Mouse (Mus musculus): Measurements from ENCODE around the gene Dgkz.

Dgkz gene

DNA sequence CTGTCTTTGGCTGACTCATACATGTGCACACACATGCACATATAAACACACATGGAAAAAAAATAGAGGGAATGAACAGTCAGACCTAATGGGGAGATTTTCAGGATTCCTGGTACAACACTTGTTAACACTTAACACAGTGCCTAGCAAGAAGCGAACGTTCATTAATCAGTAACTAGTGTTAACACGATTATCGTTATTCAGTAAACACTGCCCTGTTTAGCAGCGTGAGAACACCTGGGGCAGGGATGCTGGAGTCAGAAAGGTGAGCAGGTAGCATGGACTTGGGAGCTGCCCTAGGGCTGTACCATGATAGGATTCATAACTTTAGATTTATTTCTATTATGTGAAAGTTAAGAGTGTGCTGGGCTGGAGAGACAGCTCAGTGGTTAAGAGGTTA is 20.3 kb upstream of the Dgkz start:
- DNase-seq (ENCODE audit: low spot score in 2 of 2), result no peak

DNA sequence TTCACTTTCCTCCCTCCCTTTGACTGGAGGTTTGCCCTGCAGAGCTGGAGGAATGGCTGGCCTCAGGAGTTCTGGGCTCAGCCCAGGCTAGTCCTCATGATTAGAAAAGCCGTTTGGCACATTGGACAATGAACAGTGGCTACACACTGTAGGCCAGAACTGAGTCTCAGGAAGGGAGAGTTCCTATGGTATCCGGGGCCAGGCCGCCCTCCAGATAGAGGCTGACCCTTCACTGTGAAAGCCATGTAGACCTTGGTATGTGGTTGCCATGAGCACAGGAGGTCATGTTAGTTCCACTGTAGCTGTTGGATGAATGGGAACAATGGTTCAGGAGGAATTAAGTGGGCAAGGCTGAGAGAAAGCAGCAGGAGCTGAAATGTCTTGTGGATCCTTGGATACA is 17.7 kb upstream of the Dgkz start:
- no peak for DNase-seq (ENCODE audit: low spot score in 2 of 2)

DNA sequence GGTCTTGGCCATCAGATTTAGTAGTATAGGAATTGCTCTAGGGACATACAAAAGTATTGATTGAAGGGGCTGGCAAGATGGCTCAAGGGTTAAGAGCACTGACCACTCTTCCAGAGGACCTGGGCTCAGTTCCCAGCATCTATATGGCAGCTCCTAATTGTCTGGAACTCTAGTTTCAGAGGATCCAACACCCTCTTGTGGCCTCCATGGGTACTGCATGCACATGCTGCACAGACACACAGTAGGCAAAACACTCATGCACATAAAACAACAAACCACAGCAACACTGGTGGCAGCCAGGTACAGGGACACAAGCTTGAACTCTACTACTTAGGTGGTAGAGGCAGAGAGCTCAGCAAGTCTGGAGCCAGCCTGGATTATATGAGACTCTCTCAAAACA is 14.1 kb upstream of the Dgkz start:
- peak in 1 of 2 experiments; percentile 55 for DNase-seq (ENCODE audit: low spot score in 2 of 2)

DNA sequence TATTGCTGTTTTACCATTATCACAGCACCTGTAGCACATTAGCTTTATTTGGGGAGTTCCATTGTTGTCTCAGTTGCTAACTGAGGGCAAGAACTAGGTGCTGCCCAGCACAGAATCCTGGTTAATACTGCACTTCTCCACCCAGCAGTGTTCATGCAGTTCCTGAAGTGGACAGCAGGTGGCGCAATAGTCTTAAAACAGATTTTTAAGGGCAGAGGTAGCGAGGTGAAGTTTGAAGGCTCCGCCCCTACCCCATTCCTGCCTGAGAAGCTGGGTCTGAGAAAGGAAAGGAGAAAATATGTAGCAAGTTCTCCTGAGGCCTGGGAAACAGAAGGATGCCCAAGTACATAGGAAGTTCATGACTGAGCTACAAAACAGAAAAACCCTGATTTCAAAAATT is 11.9 kb upstream of the Dgkz start:
- peak; percentile 75 to 88 for DNase-seq (ENCODE audit: low spot score in 2 of 2)

DNA sequence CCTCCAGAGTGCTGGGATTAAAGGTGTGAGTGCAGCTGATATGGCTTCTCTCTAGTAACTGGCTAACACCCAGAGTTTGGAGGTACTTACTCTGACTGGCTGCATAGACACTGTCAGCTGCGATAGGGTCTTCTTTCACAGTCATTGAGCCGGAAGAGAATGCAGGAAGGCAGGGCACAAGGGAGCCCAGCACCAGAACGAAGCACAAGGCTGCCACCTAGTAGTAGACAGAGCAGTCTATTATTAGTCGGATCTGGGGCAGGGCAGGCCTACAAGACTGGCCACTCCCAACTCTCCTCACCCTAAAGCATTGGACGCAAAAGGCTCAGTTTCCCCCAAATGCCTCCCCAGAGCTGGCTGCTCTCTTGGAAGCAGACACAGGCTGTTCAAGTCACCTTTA is 10.4 kb upstream of the Dgkz start:
- peak in 1 of 2 experiments; percentile 40 for DNase-seq (ENCODE audit: low spot score in 2 of 2)

DNA sequence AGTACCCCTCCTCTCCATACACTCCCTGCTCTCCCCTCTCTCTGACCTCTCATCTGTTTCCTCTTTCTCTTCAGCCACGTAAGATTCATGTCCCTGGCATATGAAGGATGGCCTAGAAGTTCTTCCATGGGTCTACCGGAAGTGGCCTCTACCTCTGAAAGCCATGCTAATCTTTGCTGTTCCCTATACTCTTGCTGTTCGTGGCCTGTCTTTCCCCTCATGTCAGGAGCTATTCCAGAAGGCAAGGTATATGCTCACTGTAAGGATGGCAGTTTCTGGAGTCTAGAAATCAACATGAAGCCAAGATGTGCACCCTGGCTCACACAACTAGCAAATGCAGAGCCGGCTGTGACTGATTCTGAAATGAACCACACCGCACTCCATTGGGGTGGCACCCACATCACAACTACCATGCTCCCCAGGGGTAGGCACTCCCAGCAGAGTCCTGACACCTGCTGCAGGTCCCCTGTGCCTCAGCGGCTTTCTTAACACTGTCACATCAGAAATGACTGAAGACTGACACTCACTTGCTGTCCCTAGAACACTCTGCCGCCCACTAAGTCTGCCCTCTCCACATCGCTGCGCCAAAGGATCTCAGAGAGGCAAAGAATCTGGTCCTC is 9.4 kb upstream of the Dgkz start:
- no peak for DNase-seq (ENCODE audit: low spot score in 2 of 2)

DNA sequence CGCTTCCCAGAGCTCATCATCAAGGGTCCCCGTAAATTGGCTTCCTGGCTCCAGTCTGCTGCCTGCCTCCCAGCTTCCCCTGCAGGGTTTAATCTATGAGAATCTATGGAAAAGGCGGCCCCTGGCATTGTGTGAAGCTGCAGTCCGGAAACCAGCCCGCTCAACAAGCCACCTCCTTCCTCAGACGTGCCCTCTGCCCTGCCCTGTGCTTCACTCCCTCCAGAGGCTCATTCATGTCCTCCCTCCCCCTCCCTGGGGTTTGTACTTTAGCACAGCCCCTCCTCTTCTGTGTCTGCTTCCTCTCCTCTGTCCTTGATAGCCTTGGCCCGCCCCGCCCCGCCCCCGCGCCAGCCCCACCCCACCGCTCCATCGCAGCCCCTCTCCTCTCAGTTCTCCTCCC is 8.8 kb upstream of the Dgkz start:
- DNase-seq (ENCODE audit: low spot score in 2 of 2), result peak in 1 of 2 experiments; percentile 74

DNA sequence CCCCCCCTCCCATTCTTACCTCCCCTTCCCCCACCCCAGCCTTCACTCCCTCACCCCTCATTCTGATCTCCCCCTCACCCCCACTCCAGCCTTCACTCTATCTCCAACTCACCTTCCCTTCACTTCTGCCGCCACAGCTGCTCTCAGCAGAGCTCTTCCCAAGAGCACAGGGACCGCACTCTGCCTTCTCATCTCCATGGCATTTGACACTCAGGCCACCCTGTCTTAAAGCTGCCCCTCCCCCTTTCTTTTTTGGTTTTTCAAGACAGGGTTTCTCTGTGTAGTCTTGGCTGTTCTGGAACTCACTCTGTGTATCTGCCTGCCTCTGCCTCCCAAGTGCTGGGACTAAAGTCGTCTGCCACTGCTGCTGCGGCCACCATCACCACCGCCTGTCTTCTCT is 5.2 kb upstream of the Dgkz start:
- DNase-seq (ENCODE audit: low spot score in 2 of 2), result no peak

DNA sequence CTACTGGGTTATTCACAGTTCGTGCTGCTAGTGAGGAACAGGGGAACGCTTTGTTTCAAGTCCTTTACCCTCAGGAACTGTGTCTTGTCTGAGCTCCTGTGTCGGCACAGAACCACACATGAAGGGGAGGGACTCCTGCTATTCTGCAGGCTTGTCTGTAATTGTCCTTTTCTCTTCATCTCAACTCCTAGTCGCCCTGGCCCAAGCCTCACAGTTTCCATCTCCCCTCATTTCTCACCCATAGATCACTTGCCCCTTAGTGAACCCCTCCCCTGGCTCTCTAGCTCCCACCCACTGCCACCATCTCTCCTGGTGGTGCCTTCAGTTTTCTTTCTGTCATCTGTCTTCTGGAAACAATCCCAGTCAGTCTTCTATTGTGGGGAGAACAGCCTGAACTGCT is 4.6 kb upstream of the Dgkz start:
- DNase-seq (ENCODE audit: low spot score in 2 of 2), result no peak

DNA sequence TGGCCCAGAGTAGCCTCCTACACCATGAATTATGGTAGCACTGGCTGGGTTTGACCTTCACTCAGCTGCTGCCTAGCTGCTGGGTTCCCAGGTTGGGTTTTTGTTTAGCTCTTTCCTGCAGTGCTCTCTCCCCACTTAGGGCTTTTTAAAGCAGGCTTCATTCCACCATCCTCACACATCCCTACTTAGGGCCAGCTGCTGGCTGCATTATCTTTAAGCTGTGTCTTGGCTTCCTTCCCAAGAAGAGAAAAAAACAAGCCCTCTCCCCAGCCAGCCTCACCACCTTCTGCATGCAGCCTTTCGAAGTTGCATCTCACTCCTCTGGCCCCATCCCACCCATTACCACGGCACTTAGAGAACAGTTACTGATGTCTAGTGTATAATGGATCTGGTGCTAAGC is 2.9 kb upstream of the Dgkz start:
- DNase-seq (ENCODE audit: low spot score in 2 of 2), result no peak

DNA sequence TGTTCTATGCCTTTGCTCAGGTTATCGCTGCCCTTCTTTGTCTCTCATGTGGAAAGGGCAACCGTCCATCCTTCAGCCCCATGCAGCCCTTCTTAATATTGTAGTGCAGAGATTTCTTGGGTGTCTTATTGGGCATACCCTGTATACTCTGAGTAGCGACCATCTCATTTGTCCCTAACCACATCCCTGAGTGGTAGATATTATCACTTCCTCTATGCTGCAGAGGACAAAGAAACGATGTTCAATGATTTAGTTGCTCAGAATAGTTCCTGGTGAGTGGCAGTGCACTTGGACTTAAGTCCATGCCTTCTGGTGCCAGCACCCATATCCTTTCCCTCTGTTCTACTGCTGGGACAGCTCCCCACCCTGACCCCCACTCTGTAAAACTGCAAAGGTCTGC is 2.3 kb upstream of the Dgkz start:
- no peak for DNase-seq (ENCODE audit: low spot score in 2 of 2)

DNA sequence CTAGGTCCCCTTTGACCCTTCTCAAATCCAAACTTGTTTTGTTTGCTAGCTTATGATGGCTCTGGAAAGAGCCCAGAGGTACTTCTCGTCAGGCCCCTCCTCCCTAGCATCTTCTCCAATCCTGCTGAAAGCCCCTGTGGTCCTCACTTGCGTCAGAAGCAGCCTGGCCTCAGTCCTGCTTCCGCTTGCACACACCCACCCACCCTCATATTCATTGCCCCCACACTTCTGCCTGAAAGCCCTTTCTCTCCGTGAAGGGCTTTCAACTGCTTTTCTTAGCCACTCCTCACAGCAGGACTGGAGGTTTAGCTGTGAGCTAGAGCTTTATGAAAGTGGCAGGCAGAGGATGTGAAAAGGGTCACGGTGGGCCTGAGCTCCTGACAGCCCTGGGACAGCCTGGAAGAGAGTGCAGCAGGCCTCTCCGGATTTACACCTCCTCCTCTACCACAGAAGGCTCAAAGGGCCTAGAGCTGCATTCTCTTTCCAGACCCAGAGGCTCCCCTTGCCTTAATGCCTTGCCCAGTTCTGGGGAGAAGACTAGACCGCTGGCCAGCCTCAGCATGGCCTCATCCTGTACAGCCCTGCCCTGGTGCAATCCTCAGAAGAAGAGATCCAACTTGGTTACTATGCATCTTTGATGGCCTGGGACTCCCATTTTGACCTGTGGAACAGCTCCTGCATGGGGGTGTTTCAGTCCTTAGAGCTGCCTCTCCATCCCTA is 2.1 kb downstream of the Dgkz start:
- no peak for DNase-seq (ENCODE audit: low spot score in 2 of 2)

DNA sequence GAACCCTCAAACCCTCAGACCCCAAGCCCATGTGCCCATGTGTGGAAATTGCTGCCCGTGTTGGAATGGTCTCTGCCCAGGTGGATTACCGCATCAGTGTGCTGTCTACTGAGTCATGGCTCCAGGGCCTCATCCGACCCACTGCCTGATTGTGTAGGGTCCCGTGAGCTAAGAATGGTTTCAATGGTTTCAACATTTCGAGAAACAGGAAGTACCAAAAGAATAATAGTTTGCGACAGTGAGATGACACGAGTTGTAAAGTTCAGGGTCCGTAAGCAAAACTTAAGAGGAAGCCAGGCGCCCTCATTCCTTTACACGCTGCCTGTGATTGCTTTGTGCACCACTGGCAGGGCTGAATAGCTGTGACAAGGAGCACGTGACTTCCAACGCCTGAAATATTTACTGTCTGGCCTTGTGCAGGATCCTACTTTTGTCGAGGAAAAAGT is 3.5 kb downstream of the Dgkz start:
- DNase-seq (ENCODE audit: low spot score in 2 of 2), result no peak

DNA sequence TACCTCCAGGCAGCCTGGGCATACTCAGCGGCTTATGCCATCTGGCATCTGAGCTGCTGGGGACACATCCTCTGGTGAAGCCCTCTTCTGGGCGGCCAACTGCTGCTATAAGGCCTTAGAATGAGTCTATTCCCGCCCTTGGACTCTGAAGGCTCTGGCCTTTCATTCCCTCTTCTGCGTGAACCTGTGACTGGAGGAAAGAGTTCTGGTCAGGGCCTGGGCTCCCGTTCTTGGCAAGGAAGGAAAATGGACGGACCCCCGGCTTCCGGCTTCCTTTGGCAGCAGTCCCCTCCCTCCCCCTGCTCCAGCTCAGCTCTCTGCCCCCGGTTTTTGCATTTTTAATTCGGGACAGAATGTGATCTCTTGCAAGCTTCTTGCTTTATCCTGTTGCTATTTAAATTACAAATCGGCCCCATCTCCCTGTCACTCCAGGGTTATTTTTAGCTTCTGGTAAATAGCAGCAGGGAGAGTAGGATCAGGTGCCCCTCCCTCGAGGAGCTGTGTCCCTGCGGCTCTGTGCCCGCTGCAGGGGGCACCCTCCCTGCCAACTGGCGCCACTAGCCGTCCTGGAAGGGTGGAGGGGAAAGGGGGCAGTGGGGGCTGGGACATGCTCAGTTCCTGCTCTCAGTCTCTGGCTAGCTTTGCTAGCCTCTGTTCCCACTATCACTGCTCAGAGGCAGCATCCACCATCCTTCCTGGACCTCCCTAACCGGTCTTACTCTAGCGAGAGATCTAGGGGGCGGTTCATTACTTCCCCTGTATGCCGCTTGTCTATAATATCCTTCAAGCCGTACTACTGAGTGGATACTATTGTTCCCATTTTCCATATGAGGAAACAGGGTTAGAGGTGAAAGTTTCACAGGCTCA is 4.2 kb downstream of the Dgkz start:
- no peak for DNase-seq (ENCODE audit: low spot score in 2 of 2)

DNA sequence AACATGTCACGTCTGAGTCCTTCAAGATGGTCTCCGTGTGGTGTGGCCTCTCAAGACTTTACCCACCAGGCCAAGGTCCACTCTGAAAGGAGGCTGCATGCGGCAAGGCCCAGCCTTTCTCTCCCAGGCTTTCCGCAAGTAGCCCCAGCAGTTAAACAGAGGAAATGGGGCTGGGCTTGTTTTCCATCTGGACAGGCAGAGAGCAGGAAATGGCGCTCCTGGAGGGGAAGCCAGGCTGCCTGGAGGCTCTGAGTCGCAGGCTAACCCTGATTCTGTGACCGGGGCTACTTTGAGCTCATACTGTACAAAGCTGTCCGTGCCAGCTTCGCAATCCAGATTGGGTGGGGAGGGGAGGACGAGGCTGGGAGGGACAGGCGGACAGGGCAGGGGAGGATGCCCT is 7.7 kb downstream of the Dgkz start:
- no peak for DNase-seq (ENCODE audit: low spot score in 2 of 2)

DNA sequence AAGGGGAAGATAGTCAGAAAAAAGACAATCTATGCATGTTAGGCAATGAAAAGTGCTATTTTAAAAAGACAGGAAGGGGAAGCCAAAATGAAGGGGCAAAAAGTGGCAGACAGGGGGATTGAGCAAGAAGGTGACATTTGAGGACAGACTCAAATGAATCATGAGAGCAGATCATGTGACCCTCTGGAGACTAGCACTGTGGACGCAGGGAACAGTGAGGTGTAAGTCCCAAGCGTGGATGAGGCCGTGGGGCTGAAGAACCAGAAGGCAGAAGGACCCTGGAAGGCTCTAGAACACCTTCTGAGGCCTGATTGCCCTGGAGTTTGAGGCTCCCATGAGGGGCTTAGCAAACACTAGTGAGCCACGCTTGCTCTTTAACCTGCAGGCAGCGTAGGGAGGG is 9.3 kb downstream of the Dgkz start:
- no peak for DNase-seq (ENCODE audit: low spot score in 2 of 2)

DNA sequence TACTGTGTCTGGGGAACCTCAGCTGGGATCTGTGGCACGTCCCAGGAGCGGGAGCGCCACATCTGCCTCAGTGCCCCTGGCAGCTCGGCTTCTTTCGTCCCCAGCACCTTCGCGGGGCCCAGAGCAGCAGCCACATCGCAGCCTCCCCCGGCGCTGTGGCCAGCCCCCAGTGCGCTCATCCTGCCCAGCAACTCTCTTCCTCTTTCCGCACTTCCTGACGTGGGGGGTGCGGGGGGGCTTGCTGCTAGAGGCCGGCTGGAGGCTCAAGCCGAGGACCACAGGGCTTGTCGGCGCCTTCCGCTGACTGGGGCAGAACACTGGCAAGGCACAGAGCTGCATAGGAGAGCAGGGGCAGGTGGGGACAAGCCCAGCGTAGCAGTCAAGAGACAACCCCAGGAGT is 10.2 kb downstream of the Dgkz start:
- DNase-seq (ENCODE audit: low spot score in 2 of 2), result peak; percentile 49 to 78

DNA sequence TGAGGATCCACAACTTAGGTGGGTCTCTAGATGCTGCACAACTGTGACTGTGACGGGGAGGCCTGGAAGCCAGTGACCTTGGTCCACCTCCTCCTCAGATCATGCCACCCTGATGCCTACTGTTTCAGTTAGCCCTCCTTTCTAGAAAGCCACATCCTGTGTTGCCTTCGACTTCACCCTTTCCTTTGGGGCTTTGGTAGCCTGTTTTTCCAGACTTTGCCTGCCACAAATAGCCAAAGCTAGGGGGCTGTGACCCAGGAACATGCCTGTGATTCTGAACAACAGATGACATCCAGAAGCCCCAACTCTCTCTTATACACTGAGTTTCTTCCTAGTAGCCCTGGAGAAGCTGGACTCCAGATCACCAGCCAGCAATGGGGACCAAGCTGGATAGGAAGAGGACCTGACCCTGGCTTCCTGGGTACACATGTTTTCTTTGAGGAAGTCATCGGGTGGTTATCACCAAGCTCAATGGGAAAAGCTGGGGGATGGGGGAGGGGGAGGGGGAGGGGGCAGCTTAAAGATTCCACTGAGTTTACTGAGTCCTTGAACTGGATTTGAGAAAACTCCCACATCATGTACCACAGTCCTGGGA is 11.0 kb downstream of the Dgkz start:
- DNase-seq (ENCODE audit: low spot score in 2 of 2), result no peak

DNA sequence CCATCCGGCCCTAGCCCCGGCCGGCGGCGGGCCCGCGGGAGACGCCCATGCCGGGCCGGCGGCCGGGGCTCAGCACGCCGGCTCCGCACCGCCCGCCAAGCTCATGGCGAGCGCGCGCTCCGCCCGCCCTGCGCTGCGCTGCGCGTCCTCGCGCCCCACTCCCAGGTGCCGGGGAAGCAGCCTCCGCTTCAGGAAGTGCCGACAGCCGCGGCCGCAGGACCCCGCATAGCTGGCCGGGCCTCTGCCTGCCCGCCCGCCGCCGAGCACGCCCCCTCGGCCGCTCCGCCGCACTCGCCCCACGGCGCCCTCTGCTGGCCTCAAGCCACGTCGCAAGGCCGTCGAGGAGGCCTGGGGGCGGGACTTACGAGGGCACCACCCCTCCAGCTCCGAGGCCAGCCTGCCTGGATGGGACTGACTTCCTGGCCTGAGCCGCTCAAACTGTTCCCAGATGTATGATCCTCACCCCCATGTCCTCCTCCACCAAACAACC is 12.2 kb downstream of the Dgkz start:
- DNase-seq (ENCODE audit: low spot score in 2 of 2), result peak; percentile 95

DNA sequence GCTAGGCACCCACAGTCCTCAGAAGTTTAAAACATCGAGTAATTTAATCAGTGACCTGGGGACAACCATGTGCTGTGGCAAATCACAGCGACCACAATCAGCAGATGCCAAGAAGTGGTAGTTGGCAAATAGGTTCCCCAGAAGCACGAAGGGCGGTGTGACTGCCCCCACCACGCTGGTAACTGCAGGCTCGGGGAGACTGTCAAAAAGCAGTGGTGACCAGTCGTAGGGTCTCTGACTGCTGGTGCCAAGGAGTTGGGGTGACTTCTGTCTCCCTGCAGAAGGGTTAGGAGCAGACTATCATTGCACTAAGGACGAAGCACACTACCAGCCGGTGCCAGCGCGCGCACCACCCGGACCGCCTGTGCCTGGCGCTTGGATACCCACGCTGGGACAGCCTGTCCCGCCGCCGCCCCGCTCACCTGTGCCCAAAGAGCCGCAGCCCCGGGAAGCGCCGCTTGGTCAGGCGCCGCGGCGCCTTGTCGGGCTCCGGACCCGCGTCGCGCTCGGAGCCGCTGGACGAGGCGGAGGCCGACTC is 12.7 kb downstream of the Dgkz start:
- no peak for DNase-seq (ENCODE audit: low spot score in 2 of 2)

DNA sequence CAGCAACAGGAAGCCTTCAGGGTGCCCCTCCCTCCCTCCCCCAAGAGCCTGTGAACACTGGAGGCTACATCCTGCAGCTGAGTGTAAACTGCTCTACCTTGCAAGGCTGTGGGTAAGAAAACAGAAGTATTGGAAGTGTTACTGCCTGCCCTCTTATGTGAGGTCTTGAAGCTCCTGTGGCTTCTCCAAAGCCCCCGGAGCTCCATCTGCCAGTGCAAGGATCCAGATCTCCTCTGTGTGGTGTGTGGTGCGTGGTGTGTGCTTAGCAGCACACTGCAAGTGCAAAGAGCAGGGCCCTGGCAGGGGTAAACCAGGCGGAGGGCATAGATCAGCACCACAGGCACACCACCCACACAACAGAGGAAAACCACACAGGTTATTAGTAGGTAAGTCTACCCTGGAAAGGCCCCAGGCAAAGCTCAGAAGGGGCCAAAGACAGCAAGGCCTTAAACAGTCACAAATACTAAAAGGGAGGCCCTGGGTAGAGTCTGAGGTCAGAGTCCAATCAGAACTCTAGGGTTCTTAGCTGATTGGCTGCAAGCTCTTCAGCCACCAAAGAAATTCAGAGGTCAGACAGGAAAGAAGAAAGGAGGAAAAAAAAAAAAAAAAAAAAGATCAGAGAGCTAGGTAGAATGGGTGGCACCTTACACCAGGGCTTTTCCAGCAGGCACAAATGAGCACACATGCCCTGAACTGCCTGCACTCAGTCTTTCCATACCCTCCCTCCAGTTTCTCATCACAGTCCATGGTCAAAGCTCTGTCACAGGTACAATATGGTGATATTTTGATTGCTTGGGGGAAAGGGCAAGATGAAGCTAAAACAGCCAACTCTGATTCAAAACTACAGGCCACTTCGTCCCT is 13.5 kb downstream of the Dgkz start:
- DNase-seq (ENCODE audit: low spot score in 2 of 2), result no peak
